Mouse (Mus musculus): ENCODE measurements around the gene Rpgrip1l. TPM values are rescaled to one million over a fixed set of nuclear protein-coding genes. Genes with fewer than 3 reads are reported as not detected.

Gene Rpgrip1l
- polyA plus RNA-seq, 1 experiment from 2014 or later, result 4.2 TPM

- no peak overlapping the region for H3K4me3 ChIP-seq (replicated peaks)
- H3K27me3 ChIP-seq, result no peaks in the 10 kb centered on the region
- H3K4me2 ChIP-seq, result no peak overlapping the region
- ATAC-seq (ENCODE audit: low read depth) (no peak), DNase-seq (no peak)
- H3K27ac ChIP-seq, result no peak overlapping the region
- H3K4me1 ChIP-seq (replicated peaks), result 0 out of 2 replicates have a peak, but pooled peaks cover 7% of the 10 kb centered on the region
- WGBS (ENCODE audit: insufficient replicate concordance), result 76% methylated on average over 7 of the region's 7 CpGs
- no peaks in the 10 kb centered on the region for H3K9me3 ChIP-seq (replicated peaks)
- no peak overlapping the region for H3K9ac ChIP-seq
- no peaks in the 10 kb centered on the region for H3K36me3 ChIP-seq
These were observed 85.6 kb downstream of the Rpgrip1l start for GRCm38 (mm10) chr8:91227421-91227841.

- no peak overlapping the region for H3K4me3 ChIP-seq (replicated peaks)
- H3K27me3 ChIP-seq, result no peaks in the 10 kb centered on the region
- no peak overlapping the region for H3K9ac ChIP-seq
- H3K27ac ChIP-seq, result no peak overlapping the region
- H3K4me1 ChIP-seq (replicated peaks), result 0 out of 2 replicates have a peak, but pooled peaks cover 7% of the 10 kb centered on the region
- H3K36me3 ChIP-seq, result no peaks in the 10 kb centered on the region
- DNase-seq, result no peak
- no peak overlapping the region for H3K4me2 ChIP-seq
- WGBS (ENCODE audit: insufficient replicate concordance), result 54% methylated on average over 7 of the region's 7 CpGs
- ATAC-seq (ENCODE audit: low read depth), result no peak
- H3K9me3 ChIP-seq (replicated peaks), result no peaks in the 10 kb centered on the region
These were observed 88.8 kb downstream of the Rpgrip1l start for GRCm38 (mm10) chr8:91224227-91224626.

GRCm38 (mm10) chr8:91221841-91222240 is 91.2 kb downstream of the Rpgrip1l start:
- Histone ChIP-seq H3K27me3 (no peaks in the 10 kb centered on the region), H3K9me3 (replicated peaks) (no peaks in the 10 kb centered on the region), H3K36me3 (no peaks in the 10 kb centered on the region), H3K9ac (no peak overlapping the region), H3K4me1 (replicated peaks) (no peaks in the 10 kb centered on the region), H3K4me3 (replicated peaks) (no peak overlapping the region), H3K27ac (no peak overlapping the region), H3K4me2 (no peak overlapping the region)
- ATAC-seq (ENCODE audit: low read depth) (no peak), DNase-seq (no peak)
- WGBS (ENCODE audit: insufficient replicate concordance), result 85% methylated on average over 2 of the region's 2 CpGs

- Histone ChIP-seq H3K27ac (no peak overlapping the region), H3K36me3 (no peaks in the 10 kb centered on the region), H3K4me2 (no peak overlapping the region), H3K9ac (no peak overlapping the region), H3K4me1 (replicated peaks) (no peaks in the 10 kb centered on the region), H3K4me3 (replicated peaks) (no peak overlapping the region), H3K9me3 (replicated peaks) (no peaks in the 10 kb centered on the region), H3K27me3 (no peaks in the 10 kb centered on the region)
- DNase-seq (no peak), ATAC-seq (ENCODE audit: low read depth) (no peak)
- WGBS (ENCODE audit: insufficient replicate concordance), result 80% methylated on average over 4 of the region's 4 CpGs
These were observed 94.8 kb downstream of the Rpgrip1l start for GRCm38 (mm10) chr8:91218271-91218670.

- ATAC-seq (ENCODE audit: low read depth), result no peak
- 75% methylated on average over 5 of the region's 5 CpGs for WGBS (ENCODE audit: insufficient replicate concordance)
These were observed 95.8 kb downstream of the Rpgrip1l start for GRCm38 (mm10) chr8:91217062-91217905.

GRCm38 (mm10) chr8:91214287-91214686 is 98.8 kb downstream of the Rpgrip1l start:
- H3K4me3 ChIP-seq (replicated peaks), result no peak overlapping the region
- H3K27ac ChIP-seq, result no peak overlapping the region
- 58% methylated on average over 3 of the region's 3 CpGs for WGBS (ENCODE audit: insufficient replicate concordance)
- no peaks in the 10 kb centered on the region for H3K4me1 ChIP-seq (replicated peaks)
- H3K36me3 ChIP-seq, result no peaks in the 10 kb centered on the region
- DNase-seq, result no peak
- ATAC-seq (ENCODE audit: low read depth), result no peak
- H3K9me3 ChIP-seq (replicated peaks), result no peaks in the 10 kb centered on the region
- no peaks in the 10 kb centered on the region for H3K27me3 ChIP-seq
- no peak overlapping the region for H3K4me2 ChIP-seq
- H3K9ac ChIP-seq, result no peak overlapping the region

More at GRCm38 (mm10) chr8:91217062-91217905, 95.8 kb downstream of the Rpgrip1l start:
- Histone ChIP-seq H3K4me2 (no peak overlapping the region), H3K9ac (no peak overlapping the region), H3K9me3 (replicated peaks) (no peaks in the 10 kb centered on the region), H3K4me1 (replicated peaks) (no peaks in the 10 kb centered on the region), H3K36me3 (no peaks in the 10 kb centered on the region), H3K27ac (no peak overlapping the region), H3K4me3 (replicated peaks) (no peak overlapping the region), H3K27me3 (no peaks in the 10 kb centered on the region)
- DNase-seq, result no peak

GRCm38 (mm10) chr8:91212948-91213347 is 100.1 kb downstream of the Rpgrip1l start:
- H3K9me3 ChIP-seq (replicated peaks), result no peaks in the 10 kb centered on the region
- H3K27me3 ChIP-seq, result no peaks in the 10 kb centered on the region
- 78% methylated on average over 2 of the region's 2 CpGs for WGBS (ENCODE audit: insufficient replicate concordance)
- no peak overlapping the region for H3K4me2 ChIP-seq
- H3K27ac ChIP-seq, result no peak overlapping the region
- DNase-seq (no peak), ATAC-seq (ENCODE audit: low read depth) (no peak)
- no peak overlapping the region for H3K9ac ChIP-seq
- no peaks in the 10 kb centered on the region for H3K4me1 ChIP-seq (replicated peaks)
- H3K36me3 ChIP-seq, result no peaks in the 10 kb centered on the region
- H3K4me3 ChIP-seq (replicated peaks), result no peak overlapping the region

GRCm38 (mm10) chr8:91209658-91210057 is 103.4 kb downstream of the Rpgrip1l start:
- DNase-seq, result no peak
- Histone ChIP-seq H3K27ac (no peak overlapping the region), H3K4me1 (replicated peaks) (0 out of 2 replicates have a peak, but pooled peaks cover 3% of the 10 kb centered on the region), H3K9me3 (replicated peaks) (no peaks in the 10 kb centered on the region), H3K27me3 (no peaks in the 10 kb centered on the region), H3K4me2 (no peak overlapping the region), H3K4me3 (replicated peaks) (no peak overlapping the region), H3K9ac (no peak overlapping the region), H3K36me3 (no peaks in the 10 kb centered on the region)
- ATAC-seq (ENCODE audit: low read depth), result no peak
- WGBS (ENCODE audit: insufficient replicate concordance), result 50% methylated on average over 3 of the region's 3 CpGs

- DNase-seq (no peak), ATAC-seq (ENCODE audit: low read depth) (no peak)
- H3K36me3 ChIP-seq, result no peaks in the 10 kb centered on the region
- no peak overlapping the region for H3K4me3 ChIP-seq (replicated peaks)
- no peaks in the 10 kb centered on the region for H3K9me3 ChIP-seq (replicated peaks)
- H3K27ac ChIP-seq, result no peak overlapping the region
- H3K27me3 ChIP-seq, result no peaks in the 10 kb centered on the region
- 0 out of 2 replicates have a peak, but pooled peaks cover 3% of the 10 kb centered on the region for H3K4me1 ChIP-seq (replicated peaks)
- H3K9ac ChIP-seq, result no peak overlapping the region
- WGBS (ENCODE audit: insufficient replicate concordance), result 4% methylated on average over 2 of the region's 2 CpGs
- H3K4me2 ChIP-seq, result no peak overlapping the region
These were observed 105.4 kb downstream of the Rpgrip1l start for GRCm38 (mm10) chr8:91207676-91208075.

- Histone ChIP-seq H3K4me2 (no peak overlapping the region), H3K9me3 (replicated peaks) (no peaks in the 10 kb centered on the region), H3K4me1 (replicated peaks) (0 out of 2 replicates have a peak, but pooled peaks cover 3% of the 10 kb centered on the region), H3K27ac (no peak overlapping the region), H3K27me3 (no peaks in the 10 kb centered on the region), H3K36me3 (no peaks in the 10 kb centered on the region), H3K4me3 (replicated peaks) (no peak overlapping the region), H3K9ac (no peak overlapping the region)
- WGBS (ENCODE audit: insufficient replicate concordance), result 71% methylated on average over 6 of the region's 6 CpGs
- DNase-seq (no peak), ATAC-seq (ENCODE audit: low read depth) (no peak)
These were observed 107.2 kb downstream of the Rpgrip1l start for GRCm38 (mm10) chr8:91205897-91206296.

- H3K4me3 ChIP-seq (replicated peaks), result no peak overlapping the region
- H3K4me2 ChIP-seq, result no peak overlapping the region
- H3K27me3 ChIP-seq, result no peaks in the 10 kb centered on the region
- 54% methylated on average over 2 of the region's 2 CpGs for WGBS (ENCODE audit: insufficient replicate concordance)
- no peak overlapping the region for H3K9ac ChIP-seq
- no peaks in the 10 kb centered on the region for H3K4me1 ChIP-seq (replicated peaks)
- H3K36me3 ChIP-seq, result no peaks in the 10 kb centered on the region
- ATAC-seq (ENCODE audit: low read depth) (no peak), DNase-seq (no peak)
- no peaks in the 10 kb centered on the region for H3K9me3 ChIP-seq (replicated peaks)
- H3K27ac ChIP-seq, result no peak overlapping the region
These were observed 111.9 kb downstream of the Rpgrip1l start for GRCm38 (mm10) chr8:91201184-91201583.

GRCm38 (mm10) chr8:91199876-91200275 is 113.2 kb downstream of the Rpgrip1l start, which contains the start of gene Aktip:
TSS of gene Aktip (minus strand) at chr8:91199976.
- 72% methylated on average over 7 of the region's 7 CpGs for WGBS (ENCODE audit: insufficient replicate concordance)
- Histone ChIP-seq H3K4me1 (replicated peaks) (no peaks in the 10 kb centered on the region), H3K9ac (no peak within 1 kb of the TSS), H3K36me3 (no peaks in the 10 kb centered on the region), H3K4me3 (replicated peaks) (no peak within 1 kb of the TSS), H3K27me3 (no peaks in the 10 kb centered on the region), H3K27ac (no peak within 1 kb of the TSS), H3K9me3 (replicated peaks) (no peaks in the 10 kb centered on the region), H3K4me2 (no peak within 1 kb of the TSS)
- ATAC-seq (ENCODE audit: low read depth) (no peak), DNase-seq (no peak)
